Mouse (Mus musculus): Measurements from ENCODE around the gene Bysl.
A peak's percentile ranks its signal among the peaks of the same experiment; 100 is the strongest.

DNA sequence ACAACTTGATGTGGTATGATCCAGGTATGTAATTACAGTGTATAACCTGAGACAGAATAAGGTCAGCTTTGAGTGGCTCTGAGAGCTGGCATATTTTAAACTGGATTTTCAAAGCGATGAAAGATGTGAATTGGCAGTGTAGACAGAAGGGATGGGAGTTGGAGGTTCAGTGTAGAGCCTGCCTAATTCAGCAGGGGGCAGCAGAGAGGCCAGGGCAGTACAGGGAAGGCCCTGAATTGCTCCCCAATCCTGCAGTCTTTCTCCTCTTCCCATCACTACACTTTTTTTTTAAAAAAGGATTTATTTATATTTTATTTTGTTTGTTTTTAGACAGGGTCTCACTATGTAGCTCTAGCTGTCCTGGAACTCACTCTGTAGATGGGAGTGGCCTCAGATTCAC lies 2.7 kb upstream of the Bysl start:
- TF ChIP-seq CTCF (IDR thresholded peaks at IDR 0.05; ENCODE audit: control insufficient read depth, insufficient read depth, low read length) (peak; percentile 81), POLR2A (IDR thresholded peaks at IDR 0.05; ENCODE audit: borderline replicate concordance, control insufficient read depth, low read depth, low read length) (no peak)

All from bone marrow, adult 2 months (tissue).